Mouse (Mus musculus) ovary, postnatal 14 days (tissue): ENCODE data around the gene Tlr5.

Experiments
- DNase-seq: peaks from one replicate; pipeline ENCODE4 v3.0.0; 2022; ENCODE audit warnings: low spot score

The Tlr5 gene

DNA sequence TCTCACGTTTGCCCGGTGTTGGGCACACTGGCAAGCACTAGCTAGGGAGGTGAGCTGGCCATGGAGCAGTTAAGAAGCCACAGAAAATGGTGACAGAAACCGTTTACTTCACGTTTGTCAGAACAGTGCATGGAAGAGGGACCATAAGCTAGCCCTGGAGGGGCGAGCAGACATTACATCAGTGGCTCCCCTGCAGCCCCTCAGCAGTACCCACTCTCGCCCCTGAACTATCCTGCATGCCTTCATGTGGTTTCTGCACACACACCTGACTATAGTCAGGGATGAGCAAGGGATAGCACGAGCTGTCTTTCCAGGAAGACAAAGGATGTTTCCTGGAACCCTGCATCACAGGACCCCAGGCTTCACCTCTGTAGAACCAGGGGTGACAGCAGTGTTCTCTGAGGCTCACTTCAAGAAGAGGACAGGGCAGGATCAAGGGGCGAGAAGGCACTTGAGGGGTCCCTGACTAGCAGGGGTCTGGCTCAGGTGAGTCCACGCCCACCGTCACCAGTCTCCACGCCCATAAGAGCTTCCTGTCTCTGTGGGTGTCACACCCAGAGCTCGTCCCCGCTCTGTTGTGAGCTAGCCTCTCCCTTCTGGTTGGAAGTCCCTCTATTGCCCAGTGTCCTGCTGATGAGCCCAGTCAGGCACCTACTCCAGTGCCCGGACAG, 35.6 kb downstream of the Tlr5 start:
- no peak for DNase-seq

DNA sequence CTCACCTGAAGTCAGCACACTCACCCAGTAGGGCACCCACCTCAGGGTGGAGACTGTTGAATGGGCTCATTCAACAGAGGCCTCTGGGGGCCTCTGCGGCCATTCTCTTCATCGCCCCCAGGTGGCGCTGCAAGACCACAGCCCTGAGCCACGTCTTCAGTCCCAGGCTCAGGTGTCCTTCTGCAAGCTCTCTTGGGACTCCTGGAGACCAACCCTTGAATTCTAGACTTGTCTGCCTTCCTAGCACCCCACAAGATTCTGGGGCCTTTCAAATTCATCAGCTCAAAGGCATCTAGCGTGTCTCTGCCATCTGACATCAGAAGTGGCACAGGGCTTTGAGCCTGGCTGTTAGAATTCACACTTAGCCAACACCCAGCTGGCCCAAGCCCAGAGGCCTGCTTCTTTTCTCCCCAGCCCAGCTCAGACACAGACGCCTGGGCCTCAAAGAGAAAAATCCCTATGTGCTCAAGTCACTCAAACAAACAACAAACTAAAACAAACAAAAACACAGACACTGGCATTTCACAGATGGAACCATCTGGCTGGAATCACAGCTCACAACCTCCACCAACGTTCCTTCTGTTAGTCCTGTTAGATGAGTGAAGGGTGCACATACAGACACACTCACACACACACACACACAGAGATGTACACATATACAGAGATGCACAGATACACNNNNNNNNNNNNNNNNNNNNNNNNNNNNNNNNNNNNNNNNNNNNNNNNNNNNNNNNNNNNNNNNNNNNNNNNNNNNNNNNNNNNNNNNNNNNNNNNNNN, 36.6 kb downstream of the Tlr5 start:
- peak; percentile 65 for DNase-seq
